Mouse (Mus musculus) layer of hippocampus, postnatal 25 days (tissue): ENCODE data around the gene Zfp747. TPM values are rescaled to one million over a fixed set of nuclear protein-coding genes. Genes with fewer than 3 reads are reported as not detected.

ENCODE experiments used
- DNase-seq, 2 experiments: peaks; one replicate each; pipeline ENCODE4 v3.0.0; 2022; ENCODE audit warnings: mixed read lengths in 2 of 2, low spot score in 1 of 2; ENCODE audit errors: extremely low spot score in 1 of 2
- total RNA-seq, 2 experiments: library from RNA; stranded (reverse); gene quantifications; 2 replicates each; pipeline ENCODE4 v1.2.3; 2021

The Zfp747 gene
- total RNA-seq, 2 experiments from 2014 or later: 6.0 to 6.3 TPM

DNA sequence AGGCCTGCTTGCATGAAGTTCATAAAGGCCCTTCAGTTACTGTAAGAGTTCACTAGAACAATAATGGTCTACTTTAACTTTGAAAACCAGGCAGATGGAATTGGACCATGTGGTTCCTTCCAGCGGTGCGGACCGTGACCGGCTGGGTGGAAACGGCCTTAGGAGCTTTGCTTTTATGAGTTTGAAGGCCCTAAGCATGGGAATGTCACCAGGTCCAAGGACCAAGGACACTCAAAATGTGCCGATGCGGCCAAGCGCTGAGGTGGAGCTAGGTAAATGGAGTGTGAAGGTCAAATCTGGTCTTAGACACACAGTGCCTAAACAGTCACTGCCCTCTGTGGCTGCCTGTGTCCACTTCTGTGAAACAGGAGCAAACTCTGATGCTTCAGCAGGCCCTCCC is 34.5 kb downstream of the Zfp747 start:
- no peak for DNase-seq

DNA sequence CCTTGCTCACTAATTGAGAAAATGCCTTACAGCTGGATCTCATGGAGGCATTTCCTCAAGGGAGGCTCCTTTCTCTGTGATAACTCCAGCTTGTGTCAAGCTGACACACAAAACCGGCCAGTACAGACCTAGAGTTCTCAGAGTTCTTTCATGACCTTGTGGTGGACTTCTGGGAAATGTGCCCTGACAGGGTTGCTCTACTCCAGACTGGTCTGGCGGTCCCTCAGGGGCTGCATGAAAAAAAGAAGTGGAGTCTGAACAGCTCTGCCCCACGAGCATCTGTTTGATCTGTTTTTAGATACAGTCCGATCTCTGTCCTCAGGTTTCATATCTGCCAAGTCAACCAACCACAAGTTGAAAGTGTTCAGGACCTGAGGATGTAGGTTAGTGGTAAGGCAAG is 38.2 kb downstream of the Zfp747 start:
- DNase-seq: no peak

DNA sequence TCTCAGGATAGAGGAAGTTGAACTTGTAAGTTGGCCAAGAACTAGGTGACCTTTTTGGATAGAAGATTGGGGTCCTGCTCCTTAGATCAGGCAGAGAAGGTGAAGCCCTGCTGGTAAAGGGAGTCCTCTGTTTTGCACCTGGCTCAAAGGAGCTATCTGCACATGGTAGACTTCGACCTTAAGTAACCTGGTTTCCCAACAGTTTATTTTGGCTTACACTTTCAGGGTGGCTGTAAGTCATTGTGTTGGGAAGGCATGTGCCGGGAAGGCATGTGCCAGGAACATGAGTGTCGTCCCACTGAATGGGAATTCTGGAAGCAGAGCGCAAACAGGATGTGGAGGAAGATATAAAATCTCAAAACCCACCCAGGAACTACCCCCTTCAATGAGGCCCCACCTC is 40.2 kb downstream of the Zfp747 start:
- no peak for DNase-seq

DNA sequence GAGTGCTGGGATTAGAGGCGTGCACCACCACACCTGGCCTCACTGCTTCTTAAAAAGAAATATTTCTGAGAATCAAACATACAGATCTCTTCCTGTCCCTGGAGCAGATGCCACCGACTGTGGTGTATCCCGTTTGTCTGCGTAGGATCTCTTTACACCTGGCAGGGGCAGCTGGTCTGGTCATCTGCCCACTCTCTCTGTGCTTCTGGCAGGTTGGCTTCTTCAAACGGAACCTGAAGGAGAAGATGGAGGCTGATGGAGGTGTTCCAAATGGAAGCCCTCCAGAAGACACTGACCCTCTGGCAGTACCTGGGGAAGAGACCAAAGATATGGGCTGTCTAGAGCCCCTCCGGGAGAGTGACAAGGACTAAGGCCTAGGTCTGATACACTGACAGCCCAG is 42.6 kb downstream of the Zfp747 start:
- no peak for DNase-seq

DNA sequence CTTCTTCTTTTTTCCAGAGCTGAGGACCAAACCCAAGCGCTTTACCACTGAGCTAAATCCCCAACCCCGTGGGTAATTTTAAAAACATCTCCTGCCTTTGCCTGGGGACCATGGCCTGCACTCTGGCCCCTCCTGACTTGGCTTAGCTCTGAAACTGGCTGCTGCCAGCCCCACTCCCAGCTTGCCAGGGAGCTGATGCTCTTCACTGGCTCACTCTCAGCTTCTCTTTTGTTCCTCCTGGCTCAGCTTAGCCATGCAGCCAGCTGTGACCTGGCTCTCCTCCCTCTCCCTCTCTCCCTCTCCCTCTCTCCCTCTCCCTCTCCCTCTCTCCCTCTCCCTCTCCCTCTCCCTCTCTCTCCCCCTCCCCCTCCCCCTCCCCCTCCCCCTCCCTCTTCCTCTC is 49.2 kb downstream of the Zfp747 start:
- DNase-seq: peak in 1 of 2 experiments; percentile 24

DNA sequence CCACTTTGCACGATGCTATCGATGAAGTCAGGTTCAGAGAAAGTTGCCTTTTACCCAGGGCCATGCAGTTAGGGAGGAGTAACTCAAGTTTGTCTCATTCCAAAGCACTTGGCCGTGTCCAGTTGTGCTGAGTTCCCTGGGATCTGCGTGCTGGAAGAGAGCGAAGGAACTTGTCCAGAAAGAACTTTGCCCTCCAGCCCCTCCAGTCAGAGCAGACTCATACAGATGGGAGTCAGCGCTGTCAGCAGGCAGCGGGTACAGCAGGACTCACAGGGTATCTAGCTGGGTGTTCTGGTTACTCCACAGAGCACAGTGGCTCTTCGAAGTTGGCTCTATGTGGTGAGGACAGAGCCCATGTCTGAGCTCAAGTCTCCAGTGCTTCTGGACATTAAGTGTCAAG is 50.3 kb downstream of the Zfp747 start:
- DNase-seq: no peak

DNA sequence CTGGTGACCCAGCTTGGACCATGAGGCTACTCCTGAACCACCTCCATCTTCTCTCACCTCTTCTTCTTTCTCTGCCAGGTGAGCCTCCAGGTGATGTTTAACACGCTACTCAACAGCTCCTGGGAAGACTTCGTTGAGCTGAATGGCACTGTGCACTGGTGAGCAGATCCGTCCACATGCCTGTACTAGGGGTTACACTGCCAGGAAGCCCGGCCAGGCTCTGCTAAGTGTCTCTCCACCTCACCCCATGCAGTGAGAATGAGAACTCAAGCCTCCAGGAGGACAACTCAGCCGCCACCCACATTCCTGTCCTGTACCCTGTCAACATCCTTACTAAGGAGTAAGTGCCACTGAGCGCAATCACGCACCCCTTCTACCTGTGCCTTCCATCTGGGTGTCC is 50.9 kb downstream of the Zfp747 start:
- no peak for DNase-seq

Other genes starting within 250 kb of the Zfp747 start
- under 1 TPM; 0.28 to 0.42 TPM for gene Spn, start 238.2 kb downstream of the Zfp747 start, total RNA-seq
- 10 to 100 TPM; 92.1 to 95.7 TPM for gene Cd2bp2, start 180.0 kb downstream of the Zfp747 start, total RNA-seq
- gene Tbc1d10b, start 167.6 kb downstream of the Zfp747 start, total RNA-seq: 10 to 100 TPM; 97.2 to 99.9 TPM
- gene Mylpf, start 167.2 kb downstream of the Zfp747 start, total RNA-seq: 1 to 10 TPM in 1 of 2 experiments, under 1 TPM in 1; 0.96 to 2.9 TPM
- gene Zfp553, start 143.0 kb downstream of the Zfp747 start, total RNA-seq: 10 to 100 TPM; 18.0 to 20.6 TPM
- 1 to 10 TPM; 4.0 to 4.2 TPM for gene Sept1, start 142.9 kb downstream of the Zfp747 start, total RNA-seq
- gene Zfp771, start 131.8 kb downstream of the Zfp747 start, total RNA-seq: 10 to 100 TPM; 67.4 to 73.4 TPM
- gene Dctpp1, start 115.3 kb downstream of the Zfp747 start, total RNA-seq: 10 to 100 TPM; 21.7 to 27.7 TPM
- 10 to 100 TPM; 43.0 to 43.8 TPM for gene Sephs2, start 102.0 kb downstream of the Zfp747 start, total RNA-seq
- gene Itgal, start 79.8 kb downstream of the Zfp747 start, total RNA-seq: under 1 TPM; 0.20 to 0.26 TPM
- gene Zfp768, start 30.5 kb downstream of the Zfp747 start, total RNA-seq: 10 to 100 TPM; 11.5 to 11.8 TPM
- gene 9130019O22Rik, start 11.1 kb upstream of the Zfp747 start, total RNA-seq: 1 to 10 TPM; 3.9 to 4.0 TPM
- 1 to 10 TPM; 7.9 to 9.0 TPM for gene E430018J23Rik, start 17.6 kb upstream of the Zfp747 start, total RNA-seq
- gene Zfp764, start 30.8 kb upstream of the Zfp747 start, total RNA-seq: 1 to 10 TPM; 3.7 to 4.0 TPM
- gene Zfp688, start 46.0 kb upstream of the Zfp747 start, total RNA-seq: 10 to 100 TPM; 12.4 to 14.9 TPM
- 1 to 10 TPM; 6.6 to 6.7 TPM for gene Zfp689, start 73.1 kb upstream of the Zfp747 start, total RNA-seq
- 10 to 100 TPM; 26.4 to 33.9 TPM for gene Prr14, start 83.6 kb upstream of the Zfp747 start, total RNA-seq
- 10 to 100 TPM; 50.9 to 65.3 TPM for gene Fbrs, start 103.1 kb upstream of the Zfp747 start, total RNA-seq
- gene Srcap, start 135.9 kb upstream of the Zfp747 start, total RNA-seq: 100 to 1,000 TPM in 1 of 2 experiments, 10 to 100 TPM in 1; 88.9 to 125 TPM
- 1 to 10 TPM; 6.0 to 9.2 TPM for gene Gm42715, start 143.5 kb upstream of the Zfp747 start, total RNA-seq
- gene Tmem265, start 185.3 kb upstream of the Zfp747 start, total RNA-seq: 1 to 10 TPM in 1 of 2 experiments, not detected in 1; 1.8 TPM
- 10 to 100 TPM; 77.2 to 82.3 TPM for gene Phkg2, start 197.3 kb upstream of the Zfp747 start, total RNA-seq
- gene Ccdc189, start 212.5 kb upstream of the Zfp747 start, total RNA-seq: 10 to 100 TPM in 1 of 2 experiments, 1 to 10 TPM in 1; 10.0 to 11.1 TPM
- 10 to 100 TPM; 67.2 to 80.8 TPM for gene Rnf40, start 212.7 kb upstream of the Zfp747 start, total RNA-seq
- 10 to 100 TPM; 21.3 to 23.3 TPM for gene Zfp629, start 239.7 kb upstream of the Zfp747 start, total RNA-seq